Mouse (Mus musculus): ENCODE results near the gene Slc25a10. TPM values are rescaled to one million over a fixed set of nuclear protein-coding genes. Genes with fewer than 3 reads are reported as not detected.
A peak's percentile ranks its signal among the peaks of the same experiment; 100 is the strongest.

Slc25a10 gene
- polyA plus RNA-seq, 1 experiment: 22.4 TPM

DNA sequence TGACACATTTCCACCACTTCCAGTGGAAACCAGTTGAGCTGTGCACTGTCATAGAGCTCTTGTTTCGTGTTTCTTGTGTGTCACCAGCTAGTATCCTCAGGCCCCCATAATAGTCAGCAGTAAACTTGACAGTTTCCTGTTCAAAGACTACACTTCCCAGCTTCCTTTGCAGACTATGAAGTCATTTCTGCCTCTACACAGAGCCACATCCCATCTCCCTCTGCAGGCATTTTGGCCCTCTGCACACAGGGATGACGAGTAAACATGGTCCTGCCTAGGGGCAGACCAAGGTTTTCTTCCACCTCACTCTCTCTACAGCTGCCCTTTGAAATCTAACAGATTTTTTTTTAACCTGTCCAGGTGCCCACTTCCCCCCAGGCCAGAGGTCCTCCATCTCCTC is 55.8 kb downstream of the Slc25a10 start:
- Histone ChIP-seq H3K27ac (ENCODE audit: insufficient read depth, low read length) (no peak overlapping the region), H3K4me1 (ENCODE audit: control insufficient read depth, insufficient read depth, low read length) (peaks cover 3% of the 10 kb centered on the region; the same call in 1 of the 2 replicates), H3K4me3 (ENCODE audit: insufficient read depth, low read length) (no peak overlapping the region)
- TF ChIP-seq CTCF (IDR thresholded peaks at IDR 0.05; ENCODE audit: borderline replicate concordance, insufficient read depth, low read length) (no peak), POLR2A (IDR thresholded peaks at IDR 0.05; ENCODE audit: low read depth, low read length) (peak; percentile 46; the same call in 1 of the 2 replicates)

DNA sequence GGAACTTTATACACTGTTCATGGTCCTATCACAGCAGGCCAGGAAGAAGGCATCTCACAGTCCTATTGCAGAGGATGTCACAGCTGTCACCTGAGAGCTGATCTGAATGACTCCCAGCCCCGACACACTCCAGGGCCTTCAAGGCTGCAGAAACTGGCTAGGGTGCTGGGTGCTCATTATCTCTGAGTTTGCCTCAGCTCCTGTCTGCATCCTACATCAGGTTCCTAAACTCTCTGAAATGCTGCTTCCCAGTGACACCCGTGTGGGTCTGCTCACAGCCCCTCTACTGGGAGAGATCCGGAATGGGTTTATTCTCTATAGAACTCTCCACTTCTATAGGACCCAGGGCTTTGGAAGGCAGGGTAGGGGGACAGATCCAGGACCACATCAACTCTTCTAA is 56.6 kb downstream of the Slc25a10 start:
- H3K4me1 ChIP-seq (ENCODE audit: control insufficient read depth, insufficient read depth, low read length): peaks cover 3% of the 10 kb centered on the region; the same call in 1 of the 2 replicates
- H3K27ac ChIP-seq (ENCODE audit: insufficient read depth, low read length): no peak overlapping the region
- TF ChIP-seq POLR2A (IDR thresholded peaks at IDR 0.05; ENCODE audit: low read depth, low read length) (no peak), CTCF (IDR thresholded peaks at IDR 0.05; ENCODE audit: borderline replicate concordance, insufficient read depth, low read length) (no peak)
- peak overlapping the region; percentile 71; the same call in 1 of the 2 replicates for H3K4me3 ChIP-seq (ENCODE audit: insufficient read depth, low read length)

DNA sequence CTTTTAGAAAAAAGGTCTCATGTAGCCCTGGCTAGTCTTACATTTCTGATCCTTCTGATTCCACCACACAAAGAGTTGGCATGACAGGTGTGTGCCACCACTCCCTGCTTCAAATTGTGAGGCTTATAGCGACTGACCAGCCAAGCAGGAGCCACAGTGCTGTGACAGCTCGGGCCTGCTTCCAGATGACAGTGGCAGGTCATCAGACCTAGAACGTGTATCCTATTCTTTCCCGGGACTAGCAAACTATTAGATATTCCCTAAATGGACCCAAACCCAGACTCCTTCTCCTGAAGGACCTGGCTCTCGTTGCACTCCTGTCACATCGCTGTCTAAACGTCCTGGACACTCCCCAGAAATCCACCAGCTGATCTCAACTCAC is 57.1 kb downstream of the Slc25a10 start:
- peaks cover 3% of the 10 kb centered on the region; the same call in 1 of the 2 replicates for H3K4me1 ChIP-seq (ENCODE audit: control insufficient read depth, insufficient read depth, low read length)
- TF ChIP-seq CTCF (IDR thresholded peaks at IDR 0.05; ENCODE audit: borderline replicate concordance, insufficient read depth, low read length): no peak
- no peak for TF ChIP-seq POLR2A (IDR thresholded peaks at IDR 0.05; ENCODE audit: low read depth, low read length)
- peak overlapping the region; percentile 71 for H3K4me3 ChIP-seq (ENCODE audit: insufficient read depth, low read length)
- H3K27ac ChIP-seq (ENCODE audit: insufficient read depth, low read length): peak overlapping the region; percentile 84

Other genes starting within 250 kb of the Slc25a10 start
- gene Actg1, start 143.3 kb upstream of the Slc25a10 start, polyA plus RNA-seq (2011; ENCODE audit: insufficient read length, low read depth, missing spikeins): 5,586 and 6,404 TPM in 2 replicates
- gene Fscn2, start 130.3 kb upstream of the Slc25a10 start, polyA plus RNA-seq (2011; ENCODE audit: insufficient read length, low read depth, missing spikeins): not detected in 2 replicates
- 8.5 and 10.9 TPM in 2 replicates for gene Faap100, start 113.1 kb upstream of the Slc25a10 start, polyA plus RNA-seq (2011; ENCODE audit: insufficient read length, low read depth, missing spikeins)
- 76.1 and 81.6 TPM in 2 replicates for gene Nploc4, start 54.1 kb upstream of the Slc25a10 start, polyA plus RNA-seq (2011; ENCODE audit: insufficient read length, low read depth, missing spikeins)
- not detected in 2 replicates for gene Tspan10, start 49.2 kb upstream of the Slc25a10 start, polyA plus RNA-seq (2011; ENCODE audit: insufficient read length, low read depth, missing spikeins)
- gene Pde6g, start 38.3 kb upstream of the Slc25a10 start, polyA plus RNA-seq (2011; ENCODE audit: insufficient read length, low read depth, missing spikeins): not detected in 2 replicates
- 5.6 TPM in 2 replicates for gene Oxld1, start 33.8 kb upstream of the Slc25a10 start, polyA plus RNA-seq (2011; ENCODE audit: insufficient read length, low read depth, missing spikeins)
- 18.9 and 27.3 TPM in 2 replicates for gene Ccdc137, start 33.7 kb upstream of the Slc25a10 start, polyA plus RNA-seq (2011; ENCODE audit: insufficient read length, low read depth, missing spikeins)
- gene Arl16, start 24.2 kb upstream of the Slc25a10 start, polyA plus RNA-seq (2011; ENCODE audit: insufficient read length, low read depth, missing spikeins): 24.0 and 30.7 TPM in 2 replicates
- gene Mrpl12, start 7.2 kb upstream of the Slc25a10 start, polyA plus RNA-seq (2011; ENCODE audit: insufficient read length, low read depth, missing spikeins): 51.1 and 58.0 TPM in 2 replicates
- gene Gcgr, start 38.9 kb downstream of the Slc25a10 start, polyA plus RNA-seq (2011; ENCODE audit: insufficient read length, low read depth, missing spikeins): not detected in 2 replicates
- 65.4 and 90.1 TPM in 2 replicates for gene Mcrip1, start 57.9 kb downstream of the Slc25a10 start, polyA plus RNA-seq (2011; ENCODE audit: insufficient read length, low read depth, missing spikeins)
- not detected in 2 replicates for gene Ppp1r27, start 59.3 kb downstream of the Slc25a10 start, polyA plus RNA-seq (2011; ENCODE audit: insufficient read length, low read depth, missing spikeins)
- gene P4hb, start 81.4 kb downstream of the Slc25a10 start, polyA plus RNA-seq (2011; ENCODE audit: insufficient read length, low read depth, missing spikeins): 846 and 907 TPM in 2 replicates
- 500 and 534 TPM in 2 replicates for gene Arhgdia, start 89.8 kb downstream of the Slc25a10 start, polyA plus RNA-seq (2011; ENCODE audit: insufficient read length, low read depth, missing spikeins)
- gene Alyref, start 106.5 kb downstream of the Slc25a10 start, polyA plus RNA-seq (2011; ENCODE audit: insufficient read length, low read depth, missing spikeins): 112 and 150 TPM in 2 replicates
- 78.0 and 87.2 TPM in 2 replicates for gene Anapc11, start 106.6 kb downstream of the Slc25a10 start, polyA plus RNA-seq (2011; ENCODE audit: insufficient read length, low read depth, missing spikeins)
- gene Npb, start 116.6 kb downstream of the Slc25a10 start, polyA plus RNA-seq (2011; ENCODE audit: insufficient read length, low read depth, missing spikeins): not detected in 2 replicates
- 39.5 and 45.2 TPM in 2 replicates for gene Pcyt2, start 126.1 kb downstream of the Slc25a10 start, polyA plus RNA-seq (2011; ENCODE audit: insufficient read length, low read depth, missing spikeins)
- 15.9 and 19.2 TPM in 2 replicates for gene Sirt7, start 133.4 kb downstream of the Slc25a10 start, polyA plus RNA-seq (2011; ENCODE audit: insufficient read length, low read depth, missing spikeins)
- gene Mafg, start 141.8 kb downstream of the Slc25a10 start, polyA plus RNA-seq (2011; ENCODE audit: insufficient read length, low read depth, missing spikeins): 39.4 and 43.9 TPM in 2 replicates
- 44.5 and 59.0 TPM in 2 replicates for gene Pycr1, start 151.9 kb downstream of the Slc25a10 start, polyA plus RNA-seq (2011; ENCODE audit: insufficient read length, low read depth, missing spikeins)
- not detected in 2 replicates for gene Myadml2, start 156.3 kb downstream of the Slc25a10 start, polyA plus RNA-seq (2011; ENCODE audit: insufficient read length, low read depth, missing spikeins)
- 0.47 and 0.63 TPM in 2 replicates for gene Notum, start 169.3 kb downstream of the Slc25a10 start, polyA plus RNA-seq (2011; ENCODE audit: insufficient read length, low read depth, missing spikeins)
- gene Aspscr1, start 181.1 kb downstream of the Slc25a10 start, polyA plus RNA-seq (2011; ENCODE audit: insufficient read length, low read depth, missing spikeins): 49.8 and 53.9 TPM in 2 replicates
- 42.8 and 44.1 TPM in 2 replicates for gene Cenpx, start 221.9 kb downstream of the Slc25a10 start, polyA plus RNA-seq (2011; ENCODE audit: insufficient read length, low read depth, missing spikeins)
- gene Lrrc45, start 222.1 kb downstream of the Slc25a10 start, polyA plus RNA-seq (2011; ENCODE audit: insufficient read length, low read depth, missing spikeins): 16.1 and 17.8 TPM in 2 replicates
- gene Rac3, start 229.6 kb downstream of the Slc25a10 start, polyA plus RNA-seq (2011; ENCODE audit: insufficient read length, low read depth, missing spikeins): 16.0 and 20.8 TPM in 2 replicates
- 31.6 and 52.4 TPM in 2 replicates for gene Dcxr, start 235.4 kb downstream of the Slc25a10 start, polyA plus RNA-seq (2011; ENCODE audit: insufficient read length, low read depth, missing spikeins)
- 27.8 and 30.7 TPM in 2 replicates for gene Cbr2, start 240.3 kb downstream of the Slc25a10 start, polyA plus RNA-seq (2011; ENCODE audit: insufficient read length, low read depth, missing spikeins)